Mouse (Mus musculus) B cell, adult 2 months (primary cell): ENCODE results near the gene Rasl2-9.
"Not testable (repeated sequence)": the region's sequence is repeated elsewhere in the genome, so short reads cannot be mapped to it uniquely, and the experiment has no call there.

Source experiments
- DNase-seq, 2 experiments: peaks; one replicate each; pipeline ENCODE4 v3.0.0; 2022

Rasl2-9 gene

DNA sequence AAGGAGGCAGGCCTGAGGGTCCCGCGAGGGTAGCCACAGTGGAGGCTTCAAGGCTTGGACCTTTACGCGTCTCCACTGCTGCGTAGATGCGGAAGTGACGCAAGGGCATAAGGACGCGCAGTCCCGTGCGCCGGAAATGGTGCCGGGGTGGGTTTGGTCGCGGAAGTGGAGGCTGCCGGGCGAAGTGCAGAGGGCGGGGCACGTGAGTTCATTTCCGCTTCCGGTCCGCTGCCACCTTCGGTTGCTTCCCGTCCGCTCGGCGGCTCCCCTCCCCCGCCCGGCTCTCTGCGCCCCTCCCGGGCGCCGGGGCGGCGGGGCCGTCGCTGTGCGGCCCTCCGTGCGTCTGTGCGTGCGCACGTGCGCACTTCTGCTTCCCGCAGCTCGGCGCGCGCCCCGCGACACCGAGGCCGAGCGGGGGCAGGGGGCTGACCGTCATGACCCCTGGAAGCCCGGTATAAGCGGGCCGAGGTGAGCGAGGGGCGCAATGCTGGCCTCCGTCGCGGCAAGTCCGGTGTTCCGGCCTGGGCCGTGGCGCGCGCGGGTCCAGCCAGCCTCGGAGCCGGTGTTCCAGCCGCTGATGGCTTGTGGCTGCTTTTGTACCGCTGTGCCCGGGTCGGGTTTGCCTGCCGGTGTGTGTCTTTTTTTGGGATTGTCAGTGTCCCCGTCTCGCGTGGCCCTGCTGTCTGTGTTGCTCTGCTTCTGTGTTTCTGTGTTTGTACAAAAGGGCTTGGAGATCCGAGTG is 45.6 kb downstream of the Rasl2-9 start, which contains the start of gene Epn1:
Epn1 (plus strand) TSS at position 226 of the 742 bp plus-strand sequence.
- peak; percentile 97 for DNase-seq

DNA sequence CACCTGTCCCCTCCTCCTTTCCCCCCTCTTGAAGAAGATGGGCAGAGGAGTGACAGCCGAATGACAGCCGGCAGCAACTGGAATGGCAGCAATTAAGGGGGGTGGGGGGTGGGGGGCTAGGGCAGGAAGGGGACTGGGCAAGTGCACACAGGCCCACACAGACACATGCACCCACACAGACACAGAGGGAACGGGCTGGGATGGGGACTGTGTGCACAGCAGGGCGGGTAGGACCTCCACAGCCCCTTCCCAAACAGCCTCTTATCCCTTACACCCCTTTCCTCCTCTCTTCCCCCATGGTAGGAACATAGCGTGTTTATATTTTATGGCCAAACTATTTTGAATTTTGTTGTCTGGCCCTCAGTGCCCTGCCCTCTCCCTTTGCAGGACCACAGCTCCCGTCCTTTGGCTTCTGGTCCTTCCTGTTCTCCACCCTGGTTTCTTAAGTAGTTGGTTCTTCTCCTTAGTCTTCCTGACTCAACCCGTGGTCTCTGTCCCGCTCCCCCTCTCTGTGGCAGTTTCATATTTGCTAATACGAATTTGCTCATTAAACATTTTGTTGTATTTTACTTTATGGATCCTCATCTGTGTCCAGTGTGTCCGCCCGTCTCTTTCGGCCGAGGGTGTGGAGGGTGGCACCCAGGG is 46.3 kb downstream of the Rasl2-9 start:
- not testable (repeated sequence) for DNase-seq

DNA sequence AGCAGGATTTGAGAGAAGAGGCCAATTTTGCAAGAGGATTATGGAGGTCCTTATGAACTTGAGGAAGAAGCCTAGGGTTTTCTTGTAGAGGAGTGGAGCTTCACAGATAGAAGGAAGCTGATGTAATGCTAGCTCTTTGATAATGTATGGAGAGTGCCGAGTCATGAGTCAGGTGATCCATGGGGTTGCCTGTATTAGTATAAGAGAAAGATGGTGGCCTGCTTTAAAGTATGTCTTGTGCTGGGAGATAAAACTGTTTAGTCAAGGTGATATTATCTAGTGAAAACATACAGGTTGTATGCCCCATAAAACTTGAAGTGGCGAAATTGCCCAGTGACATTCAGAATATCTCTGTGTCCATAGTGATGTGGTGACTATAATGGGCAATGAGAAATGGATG is 48.8 kb downstream of the Rasl2-9 start:
- DNase-seq = no peak

DNA sequence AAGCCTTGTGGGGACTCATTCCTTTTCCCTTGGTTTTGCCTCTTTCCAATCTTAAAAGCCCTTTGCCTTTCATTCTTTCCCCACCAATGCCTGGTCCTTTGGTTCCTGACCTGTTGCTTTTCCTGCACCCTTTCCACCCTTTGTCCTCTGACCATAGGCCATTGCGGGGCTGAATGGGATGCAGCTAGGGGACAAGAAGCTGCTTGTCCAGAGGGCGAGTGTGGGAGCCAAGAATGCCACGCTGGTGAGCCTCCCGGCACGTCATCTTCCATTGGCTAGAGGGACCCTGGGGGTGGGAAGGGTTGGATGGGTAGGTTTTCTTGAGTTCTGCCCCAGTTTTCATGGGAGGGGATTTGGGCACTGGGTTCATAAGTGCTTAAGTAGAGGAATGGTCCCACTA is 50.8 kb downstream of the Rasl2-9 start:
- DNase-seq = no peak
